Mouse (Mus musculus): ENCODE measurements at regions not wholly inside any gene's neighbourhood (a gene's known extent, or its start where the extent isn't known, plus 50 kb on each side); places are given as distances from the start of the nearest gene placed in this dataset.

- in situ Hi-C loops (cut with MboI; ENCODE audit: low pct_unique_long_range_greater_than_20kb in 1 of 2, low sequenced_read_pairs in 2 of 2, unreplicated experiment in 1 of 2) = no loop called here
Observed at GRCm38 (mm10) chr13:6236503-6236902, 311.4 kb upstream of the Pitrm1 start.

- in situ Hi-C loops (cut with MboI; ENCODE audit: low pct_unique_long_range_greater_than_20kb in 1 of 2, low sequenced_read_pairs in 2 of 2, unreplicated experiment in 1 of 2) = no loop called here
Observed at GRCm38 (mm10) chr13:6237201-6237600, 310.7 kb upstream of the Pitrm1 start.

GRCm38 (mm10) chr13:6240855-6241254 lies 307.1 kb upstream of the Pitrm1 start:
- in situ Hi-C loops (cut with MboI; ENCODE audit: low pct_unique_long_range_greater_than_20kb in 1 of 2, low sequenced_read_pairs in 2 of 2, unreplicated experiment in 1 of 2) = no loop called here

- in situ Hi-C loops (cut with MboI; ENCODE audit: low pct_unique_long_range_greater_than_20kb in 1 of 2, low sequenced_read_pairs in 2 of 2, unreplicated experiment in 1 of 2) = no loop called here
Observed at GRCm38 (mm10) chr13:6241472-6242123, 306.4 kb upstream of the Pitrm1 start.

GRCm38 (mm10) chr13:6250106-6250505 lies 297.8 kb upstream of the Pitrm1 start:
- in situ Hi-C loops (cut with MboI; ENCODE audit: low pct_unique_long_range_greater_than_20kb in 1 of 2, low sequenced_read_pairs in 2 of 2, unreplicated experiment in 1 of 2) = no loop called here

GRCm38 (mm10) chr13:6251025-6251862 lies 296.7 kb upstream of the Pitrm1 start:
- in situ Hi-C loops (cut with MboI; ENCODE audit: low pct_unique_long_range_greater_than_20kb in 1 of 2, low sequenced_read_pairs in 2 of 2, unreplicated experiment in 1 of 2) = no loop called here

GRCm38 (mm10) chr13:6252100-6252499 lies 295.8 kb upstream of the Pitrm1 start:
- in situ Hi-C loops (cut with MboI; ENCODE audit: low pct_unique_long_range_greater_than_20kb in 1 of 2, low sequenced_read_pairs in 2 of 2, unreplicated experiment in 1 of 2) = no loop called here

- in situ Hi-C loops (cut with MboI; ENCODE audit: low pct_unique_long_range_greater_than_20kb in 1 of 2, low sequenced_read_pairs in 2 of 2, unreplicated experiment in 1 of 2) = no loop called here
Observed at GRCm38 (mm10) chr13:6255303-6255702, 292.6 kb upstream of the Pitrm1 start.

- in situ Hi-C loops (cut with MboI; ENCODE audit: low pct_unique_long_range_greater_than_20kb in 1 of 2, low sequenced_read_pairs in 2 of 2, unreplicated experiment in 1 of 2) = no loop called here
Observed at GRCm38 (mm10) chr13:6255728-6256496, 292.0 kb upstream of the Pitrm1 start.

- in situ Hi-C loops (cut with MboI; ENCODE audit: low pct_unique_long_range_greater_than_20kb in 1 of 2, low sequenced_read_pairs in 2 of 2, unreplicated experiment in 1 of 2) = no loop called here
Observed at GRCm38 (mm10) chr13:6258456-6258855, 289.5 kb upstream of the Pitrm1 start.

GRCm38 (mm10) chr13:6260321-6260865 lies 287.6 kb upstream of the Pitrm1 start:
- in situ Hi-C loops (cut with MboI; ENCODE audit: low pct_unique_long_range_greater_than_20kb in 1 of 2, low sequenced_read_pairs in 2 of 2, unreplicated experiment in 1 of 2) = no loop called here

GRCm38 (mm10) chr13:6261458-6261857 lies 286.5 kb upstream of the Pitrm1 start:
- in situ Hi-C loops (cut with MboI; ENCODE audit: low pct_unique_long_range_greater_than_20kb in 1 of 2, low sequenced_read_pairs in 2 of 2, unreplicated experiment in 1 of 2) = no loop called here

GRCm38 (mm10) chr13:6270546-6270945 lies 277.4 kb upstream of the Pitrm1 start:
- in situ Hi-C loops (cut with MboI; ENCODE audit: low pct_unique_long_range_greater_than_20kb in 1 of 2, low sequenced_read_pairs in 2 of 2, unreplicated experiment in 1 of 2) = no loop called here

- in situ Hi-C loops (cut with MboI; ENCODE audit: low pct_unique_long_range_greater_than_20kb in 1 of 2, low sequenced_read_pairs in 2 of 2, unreplicated experiment in 1 of 2) = no loop called here
Observed at GRCm38 (mm10) chr13:6272932-6273331, 275.0 kb upstream of the Pitrm1 start.

- in situ Hi-C loops (cut with MboI; ENCODE audit: low pct_unique_long_range_greater_than_20kb in 1 of 2, low sequenced_read_pairs in 2 of 2, unreplicated experiment in 1 of 2) = no loop called here
Observed at GRCm38 (mm10) chr13:6280073-6280472, 267.9 kb upstream of the Pitrm1 start.

- in situ Hi-C loops (cut with MboI; ENCODE audit: low pct_unique_long_range_greater_than_20kb in 1 of 2, low sequenced_read_pairs in 2 of 2, unreplicated experiment in 1 of 2) = no loop called here
Observed at GRCm38 (mm10) chr13:6288109-6288508, 259.8 kb upstream of the Pitrm1 start.

- in situ Hi-C loops (cut with MboI; ENCODE audit: low pct_unique_long_range_greater_than_20kb in 1 of 2, low sequenced_read_pairs in 2 of 2, unreplicated experiment in 1 of 2) = no loop called here
Observed at GRCm38 (mm10) chr13:6292098-6292497, 255.9 kb upstream of the Pitrm1 start.

GRCm38 (mm10) chr13:6305718-6306117 lies 242.2 kb upstream of the Pitrm1 start:
- in situ Hi-C loops (cut with MboI; ENCODE audit: low pct_unique_long_range_greater_than_20kb in 1 of 2, low sequenced_read_pairs in 2 of 2, unreplicated experiment in 1 of 2) = loop anchor here in 1 of 2 experiments (10.0 kb wide), 1 partner anchor 169 kb away; no protein-coding TSS in a partner anchor

GRCm38 (mm10) chr13:6306616-6306988 lies 241.3 kb upstream of the Pitrm1 start:
- in situ Hi-C loops (cut with MboI; ENCODE audit: low pct_unique_long_range_greater_than_20kb in 1 of 2, low sequenced_read_pairs in 2 of 2, unreplicated experiment in 1 of 2) = loop anchor here in 1 of 2 experiments (10.0 kb wide), 1 partner anchor 168 kb away; no protein-coding TSS in a partner anchor
